Mouse (Mus musculus) cerebellum, adult 9-10 months (tissue): ENCODE results near the gene Tm4sf5.
"Not testable (repeated sequence)": the region's sequence is repeated elsewhere in the genome, so short reads cannot be mapped to it uniquely, and the experiment has no call there.

Source experiments
- DNase-seq: peaks from one replicate; pipeline ENCODE4 v3.0.0; 2022

Gene Tm4sf5

GRCm38 (mm10) chr11:70511242-70511641, 6.2 kb downstream of the Tm4sf5 start:
- DNase-seq: no peak

- DNase-seq: no peak
Measured at GRCm38 (mm10) chr11:70511825-70512224, 6.8 kb downstream of the Tm4sf5 start.

- no peak for DNase-seq
Measured at GRCm38 (mm10) chr11:70512709-70513342, 7.8 kb downstream of the Tm4sf5 start.

- DNase-seq: no peak
Measured at GRCm38 (mm10) chr11:70513520-70513919, 8.5 kb downstream of the Tm4sf5 start.

- no peak for DNase-seq
Measured at GRCm38 (mm10) chr11:70514288-70514687, 9.2 kb downstream of the Tm4sf5 start, which contains the start of gene Vmo1. TSS of gene Vmo1 (minus strand) at chr11:70514616.

- DNase-seq: peak; percentile 65
Measured at GRCm38 (mm10) chr11:70516352-70516751, 11.3 kb downstream of the Tm4sf5 start.

GRCm38 (mm10) chr11:70518436-70518835, 13.4 kb downstream of the Tm4sf5 start:
- no peak for DNase-seq

- DNase-seq: no peak
Measured at GRCm38 (mm10) chr11:70518923-70519322, 13.9 kb downstream of the Tm4sf5 start, which contains the start of gene Gltpd2. TSS of gene Gltpd2 (plus strand) at chr11:70519196.

GRCm38 (mm10) chr11:70520178-70520769, 15.2 kb downstream of the Tm4sf5 start:
- no peak for DNase-seq

- peak; percentile 41 for DNase-seq
Measured at GRCm38 (mm10) chr11:70523306-70523989, 18.4 kb downstream of the Tm4sf5 start.

- peak; percentile 43 for DNase-seq
Measured at GRCm38 (mm10) chr11:70524782-70525181, 19.7 kb downstream of the Tm4sf5 start.

GRCm38 (mm10) chr11:70525184-70525678, 20.2 kb downstream of the Tm4sf5 start, which contains the start of gene Psmb6:
TSS of gene Psmb6 (plus strand) at chr11:70525367.
- peak; percentile 96 for DNase-seq

- DNase-seq: no peak
Measured at GRCm38 (mm10) chr11:70525726-70526125, 20.7 kb downstream of the Tm4sf5 start.

GRCm38 (mm10) chr11:70526211-70526610, 21.2 kb downstream of the Tm4sf5 start:
- DNase-seq: no peak

GRCm38 (mm10) chr11:70528610-70529009, 23.6 kb downstream of the Tm4sf5 start:
- DNase-seq: no peak

- DNase-seq: not testable (repeated sequence)
Measured at GRCm38 (mm10) chr11:70531065-70531464, 26.0 kb downstream of the Tm4sf5 start.

- no peak for DNase-seq
Measured at GRCm38 (mm10) chr11:70532839-70533238, 27.8 kb downstream of the Tm4sf5 start, which contains the start of gene Gm40193. TSS of gene Gm40193 (minus strand) at chr11:70532939.

- no peak for DNase-seq
Measured at GRCm38 (mm10) chr11:70539423-70539822, 34.4 kb downstream of the Tm4sf5 start.

GRCm38 (mm10) chr11:70539877-70540587, 35.0 kb downstream of the Tm4sf5 start, which contains the start of gene Pld2:
TSS of gene Pld2 (plus strand) at chr11:70540064.
- no peak for DNase-seq

- no peak for DNase-seq
Measured at GRCm38 (mm10) chr11:70540928-70541327, 35.9 kb downstream of the Tm4sf5 start.

- DNase-seq: no peak
Measured at GRCm38 (mm10) chr11:70541415-70541814, 36.4 kb downstream of the Tm4sf5 start.

GRCm38 (mm10) chr11:70544496-70544895, 39.5 kb downstream of the Tm4sf5 start:
- DNase-seq: no peak

- no peak for DNase-seq
Measured at GRCm38 (mm10) chr11:70551526-70551925, 46.5 kb downstream of the Tm4sf5 start.
